Mouse (Mus musculus): ENCODE measurements around the gene Lmna. TPM values are rescaled to one million over a fixed set of nuclear protein-coding genes. Genes with fewer than 3 reads are reported as not detected.

The Lmna gene
- polyA plus RNA-seq, 1 experiment = 51.3 TPM

GRCm38 (mm10) chr3:88450379-88451131 lies 59.2 kb downstream of the Lmna start:
- TF ChIP-seq CTCF (IDR thresholded peaks at IDR 0.05; ENCODE audit: extremely low read depth, insufficient read depth, insufficient read length, insufficient replicate concordance) (no peak), POLR2A (IDR thresholded peaks at IDR 0.05; ENCODE audit: low read depth, low read length) (no peak)
- Histone ChIP-seq H3K4me1 (ENCODE audit: control insufficient read depth, insufficient read depth, insufficient read length) (peaks cover 29% of the 10 kb centered on the region; the same call in 1 of the 2 replicates), H3K27ac (ENCODE audit: insufficient read depth, low read length) (no peak overlapping the region), H3K4me3 (ENCODE audit: extremely low read depth, insufficient read depth, insufficient read length) (no peak overlapping the region), H3K27me3 (ENCODE audit: control insufficient read depth, insufficient read depth, low read length) (no peaks in the 10 kb centered on the region), H3K36me3 (ENCODE audit: control insufficient read depth, insufficient read depth, low read length) (peaks cover 1% of the 10 kb centered on the region; the same call in 1 of the 2 replicates)
- WGBS = 90% methylated on average over 12 of the region's 12 CpGs
- DNase-seq (ENCODE audit: low read depth in 1 of 2, low spot score in 2 of 2) = no peak

GRCm38 (mm10) chr3:88449395-88450023 lies 60.2 kb downstream of the Lmna start:
- Histone ChIP-seq H3K4me1 (ENCODE audit: control insufficient read depth, insufficient read depth, insufficient read length) (peaks cover 19% of the 10 kb centered on the region; the same call in 1 of the 2 replicates), H3K27me3 (ENCODE audit: control insufficient read depth, insufficient read depth, low read length) (no peaks in the 10 kb centered on the region), H3K4me3 (ENCODE audit: extremely low read depth, insufficient read depth, insufficient read length) (no peak overlapping the region), H3K36me3 (ENCODE audit: control insufficient read depth, insufficient read depth, low read length) (peaks cover 1% of the 10 kb centered on the region; the same call in 1 of the 2 replicates), H3K27ac (ENCODE audit: insufficient read depth, low read length) (no peak overlapping the region)
- 82% methylated on average over 21 of the region's 21 CpGs for WGBS
- TF ChIP-seq POLR2A (IDR thresholded peaks at IDR 0.05; ENCODE audit: low read depth, low read length) = no peak
- no peak for TF ChIP-seq CTCF (IDR thresholded peaks at IDR 0.05; ENCODE audit: extremely low read depth, insufficient read depth, insufficient read length, insufficient replicate concordance)
- no peak for DNase-seq (ENCODE audit: low read depth in 1 of 2, low spot score in 2 of 2)

- TF ChIP-seq CTCF (IDR thresholded peaks at IDR 0.05; ENCODE audit: extremely low read depth, insufficient read depth, insufficient read length, insufficient replicate concordance) (no peak), POLR2A (IDR thresholded peaks at IDR 0.05; ENCODE audit: low read depth, low read length) (no peak)
- no peak for DNase-seq (ENCODE audit: low read depth in 1 of 2, low spot score in 2 of 2)
- Histone ChIP-seq H3K36me3 (ENCODE audit: control insufficient read depth, insufficient read depth, low read length) (peaks cover 1% of the 10 kb centered on the region; the same call in 1 of the 2 replicates), H3K4me1 (ENCODE audit: control insufficient read depth, insufficient read depth, insufficient read length) (peaks cover 9% of the 10 kb centered on the region; the same call in 1 of the 2 replicates), H3K27ac (ENCODE audit: insufficient read depth, low read length) (no peak overlapping the region), H3K4me3 (ENCODE audit: extremely low read depth, insufficient read depth, insufficient read length) (no peak overlapping the region), H3K27me3 (ENCODE audit: control insufficient read depth, insufficient read depth, low read length) (no peaks in the 10 kb centered on the region)
- WGBS = 28% methylated on average over 8 of the region's 8 CpGs
Measured at GRCm38 (mm10) chr3:88448443-88448842, 61.3 kb downstream of the Lmna start.

- DNase-seq (ENCODE audit: low read depth in 1 of 2, low spot score in 2 of 2) = no peak
- 86% methylated on average over 8 of the region's 8 CpGs for WGBS
- peaks cover 3% of the 10 kb centered on the region; the same call in 1 of the 2 replicates for H3K4me1 ChIP-seq (ENCODE audit: control insufficient read depth, insufficient read depth, insufficient read length)
- no peak for TF ChIP-seq CTCF (IDR thresholded peaks at IDR 0.05; ENCODE audit: extremely low read depth, insufficient read depth, insufficient read length, insufficient replicate concordance)
- TF ChIP-seq POLR2A (IDR thresholded peaks at IDR 0.05; ENCODE audit: low read depth, low read length) = no peak
- no peaks in the 10 kb centered on the region for H3K27me3 ChIP-seq (ENCODE audit: control insufficient read depth, insufficient read depth, low read length)
- no peak overlapping the region for H3K4me3 ChIP-seq (ENCODE audit: extremely low read depth, insufficient read depth, insufficient read length)
- H3K36me3 ChIP-seq (ENCODE audit: control insufficient read depth, insufficient read depth, low read length) = peaks cover 1% of the 10 kb centered on the region; the same call in 1 of the 2 replicates
- no peak overlapping the region for H3K27ac ChIP-seq (ENCODE audit: insufficient read depth, low read length)
Measured at GRCm38 (mm10) chr3:88447676-88448183, 62.0 kb downstream of the Lmna start.

GRCm38 (mm10) chr3:88446471-88447123 lies 63.2 kb downstream of the Lmna start:
- no peak overlapping the region for H3K4me3 ChIP-seq (ENCODE audit: extremely low read depth, insufficient read depth, insufficient read length)
- WGBS = 39% methylated on average over 8 of the region's 8 CpGs
- no peak overlapping the region for H3K27ac ChIP-seq (ENCODE audit: insufficient read depth, low read length)
- no peak for DNase-seq (ENCODE audit: low read depth in 1 of 2, low spot score in 2 of 2)
- H3K27me3 ChIP-seq (ENCODE audit: control insufficient read depth, insufficient read depth, low read length) = no peaks in the 10 kb centered on the region
- TF ChIP-seq CTCF (IDR thresholded peaks at IDR 0.05; ENCODE audit: extremely low read depth, insufficient read depth, insufficient read length, insufficient replicate concordance) (no peak), POLR2A (IDR thresholded peaks at IDR 0.05; ENCODE audit: low read depth, low read length) (no peak)
- H3K36me3 ChIP-seq (ENCODE audit: control insufficient read depth, insufficient read depth, low read length) = peaks cover 1% of the 10 kb centered on the region; the same call in 1 of the 2 replicates
- H3K4me1 ChIP-seq (ENCODE audit: control insufficient read depth, insufficient read depth, insufficient read length) = peaks cover 2% of the 10 kb centered on the region; the same call in 1 of the 2 replicates

- Histone ChIP-seq H3K27me3 (ENCODE audit: control insufficient read depth, insufficient read depth, low read length) (no peaks in the 10 kb centered on the region), H3K36me3 (ENCODE audit: control insufficient read depth, insufficient read depth, low read length) (peaks cover 1% of the 10 kb centered on the region; the same call in 1 of the 2 replicates), H3K4me3 (ENCODE audit: extremely low read depth, insufficient read depth, insufficient read length) (no peak overlapping the region), H3K27ac (ENCODE audit: insufficient read depth, low read length) (no peak overlapping the region), H3K4me1 (ENCODE audit: control insufficient read depth, insufficient read depth, insufficient read length) (peaks cover 3% of the 10 kb centered on the region; the same call in 1 of the 2 replicates)
- DNase-seq (ENCODE audit: low read depth in 1 of 2, low spot score in 2 of 2) = no peak
- TF ChIP-seq CTCF (IDR thresholded peaks at IDR 0.05; ENCODE audit: extremely low read depth, insufficient read depth, insufficient read length, insufficient replicate concordance) = no peak
- TF ChIP-seq POLR2A (IDR thresholded peaks at IDR 0.05; ENCODE audit: low read depth, low read length) = no peak
- 79% methylated on average over 7 of the region's 7 CpGs for WGBS
Measured at GRCm38 (mm10) chr3:88442888-88443287, 66.9 kb downstream of the Lmna start.
